Mouse (Mus musculus): ENCODE measurements around the gene L3mbtl4. TPM values are rescaled to one million over a fixed set of nuclear protein-coding genes. Genes with fewer than 3 reads are reported as not detected.

Gene L3mbtl4
- polyA plus RNA-seq, 1 experiment from 2014 or later: 1.7 TPM

GRCm38 (mm10) chr17:68826323-68826722, 552.7 kb downstream of the L3mbtl4 start, which contains the start of gene Tmem200c:
Gene Tmem200c, plus strand, starts transcription at chr17:68826623.
- Histone ChIP-seq H3K9ac (no peak within 1 kb of the TSS), H3K36me3 (no peaks in the 10 kb centered on the region), H3K4me3 (no peak within 1 kb of the TSS), H3K27me3 (no peaks in the 10 kb centered on the region), H3K9me3 (no peaks in the 10 kb centered on the region), H3K27ac (replicated peaks) (no peak within 1 kb of the TSS), H3K4me1 (replicated peaks) (no peaks in the 10 kb centered on the region), H3K4me2 (no peak within 1 kb of the TSS)
- 87% methylated on average over 6 of the region's 6 CpGs for WGBS
- no peak for ATAC-seq (ENCODE audit: low read depth)

Data from neural tube, embryonic 13.5 days (tissue).